Mouse (Mus musculus) hindbrain, embryonic 11.5 days (tissue): ENCODE data around the gene Irf2bpl. TPM values are rescaled to one million over a fixed set of nuclear protein-coding genes. Genes with fewer than 3 reads are reported as not detected.
A peak's percentile ranks its signal among the peaks of the same experiment; 100 is the strongest.

Experiments used
- ATAC-seq: fragments of 200-750 bp; cut with Nextera tagmentation; 2 replicates; pipeline ENCODE4 v1.8.0; 2017; ENCODE audit warnings: mild to moderate bottlenecking, moderate TSS enrichment, moderate library complexity; ENCODE audit not compliant: low FRiP score
- DNase-seq: peaks from one replicate; pipeline ENCODE4 v3.0.0-alpha.2; 2015; ENCODE audit warnings: low spot score
- H3K27ac ChIP-seq: fragments of 300-500 bp; sonication (generic); 2 replicates; pipeline ENCODE4 v1.5.1; 2014; ENCODE audit warnings: mild to moderate bottlenecking, low read depth, low read length
- H3K27me3 ChIP-seq: fragments of 300-500 bp; sonication (generic); 2 replicates; pipeline ENCODE4 v1.6.1; 2014; ENCODE audit warnings: mild to moderate bottlenecking, low read length, moderate library complexity, mixed read lengths; ENCODE audit not compliant: control insufficient read depth, insufficient read depth
- H3K36me3 ChIP-seq: fragments of 300-500 bp; sonication (generic); 2 replicates; pipeline ENCODE4 v1.6.1; 2014; ENCODE audit warnings: mild to moderate bottlenecking, low read length, moderate library complexity, mixed read lengths; ENCODE audit not compliant: control insufficient read depth, insufficient read depth
- H3K4me1 ChIP-seq: fragments of 300-500 bp; sonication (generic); replicated peaks from 2 replicates; pipeline ENCODE4 v1.6.1; 2014; ENCODE audit warnings: low read length, mixed read lengths; ENCODE audit not compliant: control insufficient read depth, insufficient read depth
- H3K4me2 ChIP-seq: fragments of 300-500 bp; sonication (generic); replicated peaks from 2 replicates; pipeline ENCODE4 v1.6.1; 2014; ENCODE audit warnings: mild to moderate bottlenecking, low read depth, low read length
- H3K4me3 ChIP-seq: fragments of 300-500 bp; sonication (generic); 2 replicates; pipeline ENCODE4 v1.5.1; 2014; ENCODE audit warnings: low read depth, low read length
- H3K9ac ChIP-seq: fragments of 300-500 bp; sonication (generic); 2 replicates; pipeline ENCODE4 v1.6.1; 2014; ENCODE audit warnings: low read depth, low read length
- H3K9me3 ChIP-seq: fragments of 300-500 bp; sonication (generic); 2 replicates; pipeline ENCODE4 v1.6.1; 2016; ENCODE audit warnings: low read length; ENCODE audit not compliant: control insufficient read depth
- WGBS: fragments of 180-500 bp; shearing (Covaris S2); extraction: QIAGEN DNeasy Blood & Tissue Kit; methylation state at CpG from one replicate; pipeline ENCODE4 v1.1.7; 2014; 5-methylcytosine and 5-hydroxymethylcytosine counted together
- polyA plus RNA-seq: library from polyadenylated mRNA; unstranded; fragments of >200 nt; fragmentation: Nextera tagmentation; extraction: Ambion mirVana; gene quantifications from 2 replicates; pipeline ENCODE4 v1.2.1, GENCODE M21; 2014

Gene Irf2bpl
- polyA plus RNA-seq, 1 experiment from 2014 or later, result 16.0 TPM

GRCm38 (mm10) chr12:86916796-86917573 is 32.4 kb upstream of the Irf2bpl start:
- H3K27ac ChIP-seq, result no peak overlapping the region
- H3K4me2 ChIP-seq, result no peak overlapping the region
- H3K4me3 ChIP-seq, result no peak overlapping the region
- no peak for ATAC-seq
- H3K36me3 ChIP-seq, result no peaks in the 10 kb centered on the region
- 79% methylated on average over 7 of the region's 7 CpGs for WGBS
- no peaks in the 10 kb centered on the region for H3K9me3 ChIP-seq
- peaks cover 3% of the 10 kb centered on the region; the same call in 1 of the 2 replicates for H3K27me3 ChIP-seq
- DNase-seq, result no peak
- peaks cover 10% of the 10 kb centered on the region for H3K4me1 ChIP-seq
- no peak overlapping the region for H3K9ac ChIP-seq

- no peak overlapping the region for H3K4me3 ChIP-seq
- no peaks in the 10 kb centered on the region for H3K36me3 ChIP-seq
- DNase-seq (no peak), ATAC-seq (no peak)
- H3K4me2 ChIP-seq, result no peak overlapping the region
- H3K27ac ChIP-seq, result no peak overlapping the region
- WGBS, result 81% methylated on average over 7 of the region's 7 CpGs
- H3K9ac ChIP-seq, result no peak overlapping the region
- peaks cover 3% of the 10 kb centered on the region; the same call in 1 of the 2 replicates for H3K27me3 ChIP-seq
- peaks cover 14% of the 10 kb centered on the region for H3K4me1 ChIP-seq
- no peaks in the 10 kb centered on the region for H3K9me3 ChIP-seq
Measured at GRCm38 (mm10) chr12:86915617-86916016, 31.0 kb upstream of the Irf2bpl start.

- H3K4me1 ChIP-seq, result peaks cover 14% of the 10 kb centered on the region
Measured at GRCm38 (mm10) chr12:86914756-86915155, 30.2 kb upstream of the Irf2bpl start.

GRCm38 (mm10) chr12:86914351-86914750 is 29.8 kb upstream of the Irf2bpl start:
- no peak for DNase-seq
- Histone ChIP-seq H3K9me3 (no peaks in the 10 kb centered on the region), H3K27me3 (peaks cover 3% of the 10 kb centered on the region; the same call in 1 of the 2 replicates), H3K4me2 (no peak overlapping the region), H3K27ac (no peak overlapping the region), H3K9ac (no peak overlapping the region), H3K4me1 (peaks cover 14% of the 10 kb centered on the region), H3K4me3 (no peak overlapping the region), H3K36me3 (no peaks in the 10 kb centered on the region)
- WGBS, result 61% methylated on average over 2 of the region's 2 CpGs
- no peak for ATAC-seq

More at GRCm38 (mm10) chr12:86914756-86915155, 30.2 kb upstream of the Irf2bpl start:
- H3K4me3 ChIP-seq, result no peak overlapping the region
- peaks cover 3% of the 10 kb centered on the region; the same call in 1 of the 2 replicates for H3K27me3 ChIP-seq
- H3K9ac ChIP-seq, result no peak overlapping the region
- no peak overlapping the region for H3K4me2 ChIP-seq
- no peak overlapping the region for H3K27ac ChIP-seq
- ATAC-seq, result no peak
- no peak for DNase-seq
- 73% methylated on average over 6 of the region's 6 CpGs for WGBS
- H3K36me3 ChIP-seq, result no peaks in the 10 kb centered on the region
- no peaks in the 10 kb centered on the region for H3K9me3 ChIP-seq

- no peaks in the 10 kb centered on the region for H3K9me3 ChIP-seq
- 8% methylated on average over 21 of the region's 22 CpGs for WGBS
- peak overlapping the region; percentile 1; the same call in 1 of the 2 replicates for H3K4me2 ChIP-seq
- peak overlapping the region; percentile 27; the same call in 1 of the 2 replicates for H3K9ac ChIP-seq
- no peak overlapping the region for H3K4me3 ChIP-seq
- peaks cover 3% of the 10 kb centered on the region; the same call in 1 of the 2 replicates for H3K27me3 ChIP-seq
- DNase-seq, result peak; percentile 33
- H3K4me1 ChIP-seq, result peaks cover 8% of the 10 kb centered on the region
- peak overlapping the region; percentile 51; the same call in 1 of the 2 replicates for H3K27ac ChIP-seq
- ATAC-seq, result peak; percentile 58
- H3K36me3 ChIP-seq, result no peaks in the 10 kb centered on the region
Measured at GRCm38 (mm10) chr12:86912335-86913093, 27.9 kb upstream of the Irf2bpl start.

GRCm38 (mm10) chr12:86911482-86911931 is 26.9 kb upstream of the Irf2bpl start:
- Histone ChIP-seq H3K4me2 (no peak overlapping the region; the same call in 1 of the 2 replicates), H3K27ac (peak overlapping the region; percentile 86), H3K4me1 (peaks cover 10% of the 10 kb centered on the region; the same call in 1 of the 2 replicates), H3K9me3 (no peaks in the 10 kb centered on the region), H3K4me3 (no peak overlapping the region), H3K36me3 (no peaks in the 10 kb centered on the region), H3K9ac (peak overlapping the region; percentile 19; the same call in 1 of the 2 replicates), H3K27me3 (peaks cover 3% of the 10 kb centered on the region; the same call in 1 of the 2 replicates)
- ATAC-seq (peak; percentile 67), DNase-seq (peak; percentile 41)
- 45% methylated on average over 10 of the region's 10 CpGs for WGBS

- H3K27me3 ChIP-seq, result no peaks in the 10 kb centered on the region; the same call in 1 of the 2 replicates
- H3K9ac ChIP-seq, result no peak overlapping the region
- peak; percentile 57; the same call in 1 of the 2 replicates for ATAC-seq
- 0 out of 2 replicates have a peak, but pooled peaks cover 3% of the 10 kb centered on the region for H3K4me1 ChIP-seq
- WGBS, result 4% methylated on average over 15 of the region's 15 CpGs
- no peak overlapping the region for H3K27ac ChIP-seq
- H3K36me3 ChIP-seq, result no peaks in the 10 kb centered on the region
- no peaks in the 10 kb centered on the region for H3K9me3 ChIP-seq
- H3K4me2 ChIP-seq, result no peak overlapping the region
- peak; percentile 89 for DNase-seq
- no peak overlapping the region for H3K4me3 ChIP-seq
Measured at GRCm38 (mm10) chr12:86906395-86906794, 21.8 kb upstream of the Irf2bpl start.

GRCm38 (mm10) chr12:86905876-86906275 is 21.3 kb upstream of the Irf2bpl start:
- ATAC-seq (peak; percentile 23; the same call in 1 of the 2 replicates), DNase-seq (no peak)
- Histone ChIP-seq H3K4me2 (no peak overlapping the region), H3K27ac (no peak overlapping the region), H3K4me1 (0 out of 2 replicates have a peak, but pooled peaks cover 3% of the 10 kb centered on the region), H3K9me3 (no peaks in the 10 kb centered on the region), H3K4me3 (no peak overlapping the region), H3K36me3 (no peaks in the 10 kb centered on the region), H3K27me3 (no peaks in the 10 kb centered on the region; the same call in 1 of the 2 replicates), H3K9ac (no peak overlapping the region)
- 74% methylated on average over 7 of the region's 7 CpGs for WGBS
